Mouse (Mus musculus) thymus, postnatal 36 days (tissue): ENCODE data around the gene Dcxr.
A peak's percentile ranks its signal among the peaks of the same experiment; 100 is the strongest.
"Not testable (repeated sequence)": the region's sequence is repeated elsewhere in the genome, so short reads cannot be mapped to it uniquely, and the experiment has no call there.

ENCODE experiments used
- DNase-seq, 2 experiments: peaks; one replicate each; pipeline ENCODE4 v3.0.0; 2022; ENCODE audit warnings: mixed read lengths in 2 of 2

Gene Dcxr

DNA sequence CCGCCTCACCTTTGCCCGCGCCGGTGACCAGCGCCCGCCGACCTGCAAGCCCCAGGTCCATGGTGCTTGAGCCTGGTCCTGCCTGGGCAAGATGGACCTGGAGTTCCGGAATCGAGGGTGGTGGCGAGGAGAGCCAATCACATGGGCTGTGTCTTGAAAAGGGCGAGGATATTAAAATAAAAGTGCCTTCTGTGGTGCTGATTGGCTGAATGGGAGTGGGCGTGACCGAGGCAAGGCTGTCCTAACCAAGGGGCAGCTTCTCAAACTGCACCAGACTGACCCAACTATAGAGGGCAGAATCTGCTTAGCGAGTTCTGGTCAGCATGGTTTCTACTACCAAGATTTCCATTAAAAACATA, at the start of gene Dcxr:
Dcxr (minus strand) TSS at position 113 of the 359 bp plus-strand sequence.
- peak in 1 of 2 experiments; percentile 32 for DNase-seq

- peak; percentile 91 to 94 for DNase-seq
These were observed 48.8 kb upstream of the Dcxr start for GRCm38 (mm10) chr11:120775774-120776469.

- DNase-seq: no peak
These were observed 46.5 kb upstream of the Dcxr start for GRCm38 (mm10) chr11:120773463-120774190.

DNA sequence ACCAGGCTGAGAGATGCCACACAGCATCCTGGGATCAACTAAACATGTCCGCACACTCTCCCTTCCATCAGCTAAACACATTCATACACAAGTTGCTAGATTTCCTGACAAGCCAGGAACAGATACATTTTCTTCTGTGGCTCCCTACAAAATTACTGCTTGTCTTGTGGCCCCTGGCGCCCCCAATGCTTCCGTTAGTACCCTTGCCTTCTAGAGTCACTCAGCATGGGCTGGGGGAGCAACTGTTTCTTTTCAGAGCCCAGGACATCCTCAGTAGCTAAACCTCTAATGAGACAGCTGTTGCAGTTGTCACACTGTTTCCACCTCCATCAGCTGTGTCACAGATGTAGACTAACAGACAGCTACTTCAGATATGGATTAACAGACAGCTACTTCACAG, 45.7 kb upstream of the Dcxr start:
- DNase-seq: no peak

DNA sequence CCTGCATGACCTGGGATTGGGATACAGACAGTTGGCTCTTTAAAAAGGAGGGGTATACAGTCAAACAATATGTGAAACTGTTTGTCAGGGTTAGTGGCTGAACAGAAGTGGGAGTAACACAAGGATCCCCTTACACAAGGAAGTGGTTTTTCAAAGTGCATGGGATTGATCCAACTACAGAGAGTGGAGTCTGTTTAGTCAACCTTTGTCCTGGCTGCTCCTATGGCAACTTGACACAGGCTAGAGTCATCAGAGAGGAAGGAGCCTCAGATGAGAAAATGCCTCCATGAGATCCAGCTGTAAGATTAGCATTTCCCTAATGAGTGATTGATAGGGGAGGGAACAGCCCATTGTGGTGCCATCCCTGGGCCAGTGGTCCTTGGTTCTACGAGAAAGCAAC, 41.1 kb upstream of the Dcxr start:
- DNase-seq: no peak

GRCm38 (mm10) chr11:120767023-120767422, 39.9 kb upstream of the Dcxr start:
- not testable (repeated sequence) for DNase-seq

DNA sequence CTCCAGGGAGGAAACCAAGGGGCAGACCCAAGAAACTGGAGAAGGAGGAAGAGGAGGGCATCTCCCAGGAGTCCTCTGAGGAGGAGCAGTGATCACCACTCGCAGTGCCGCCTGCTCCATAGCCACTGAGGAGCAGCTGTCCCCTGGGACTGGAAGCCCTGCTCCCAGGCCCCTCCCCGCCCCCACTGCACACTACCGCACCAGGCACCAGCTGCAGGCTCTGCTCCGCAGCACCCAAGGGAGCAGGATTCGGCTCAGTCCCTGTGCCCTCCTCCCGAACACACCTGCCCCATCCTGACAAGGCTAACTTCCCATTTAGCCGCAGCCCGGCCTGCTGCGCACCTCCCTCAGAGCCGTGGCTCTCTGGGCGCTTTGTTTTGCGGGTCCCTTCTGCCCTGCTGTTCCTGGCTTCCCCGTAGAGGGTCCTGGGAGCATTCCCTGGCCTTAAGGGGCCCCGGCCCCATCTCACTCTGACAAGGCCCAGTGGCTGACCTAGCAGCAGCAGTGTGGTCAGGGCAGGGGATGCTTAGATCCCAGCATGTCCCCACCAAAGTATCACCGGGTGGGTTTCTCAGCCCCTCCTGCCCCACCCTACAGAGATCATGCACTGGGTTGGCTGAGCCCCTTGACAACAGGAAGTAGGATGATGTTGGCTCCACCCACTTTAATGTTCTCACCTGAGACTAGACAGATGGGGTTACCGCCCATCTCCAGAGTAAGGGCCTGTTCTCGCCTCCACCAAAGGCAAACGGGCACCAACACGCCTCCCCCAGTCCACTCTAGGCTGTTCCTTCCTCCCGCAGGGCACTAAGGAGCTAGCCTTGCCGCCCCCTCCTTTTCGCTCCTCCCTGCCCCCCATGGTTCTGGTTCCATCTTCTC, 36.3 kb upstream of the Dcxr start:
- not testable (repeated sequence) for DNase-seq

GRCm38 (mm10) chr11:120762672-120763041, 35.6 kb upstream of the Dcxr start, which contains the start of gene Hmga1b:
Gene Hmga1b (plus strand): TSS chr11:120762794.
- DNase-seq: not testable (repeated sequence)

GRCm38 (mm10) chr11:120761811-120762671, 35.0 kb upstream of the Dcxr start:
- no peak for DNase-seq

- DNase-seq: no peak
These were observed 33.2 kb upstream of the Dcxr start for GRCm38 (mm10) chr11:120760236-120760635.

- DNase-seq: no peak
These were observed 24.5 kb upstream of the Dcxr start for GRCm38 (mm10) chr11:120751606-120752005.

- peak; percentile 25 to 34 for DNase-seq
These were observed 22.3 kb upstream of the Dcxr start for GRCm38 (mm10) chr11:120749430-120749829.

GRCm38 (mm10) chr11:120747974-120748373, 20.9 kb upstream of the Dcxr start:
- DNase-seq: no peak

GRCm38 (mm10) chr11:120744121-120744701, 17.1 kb upstream of the Dcxr start:
- no peak for DNase-seq

- DNase-seq: no peak
These were observed 13.9 kb upstream of the Dcxr start for GRCm38 (mm10) chr11:120740981-120741380.

DNA sequence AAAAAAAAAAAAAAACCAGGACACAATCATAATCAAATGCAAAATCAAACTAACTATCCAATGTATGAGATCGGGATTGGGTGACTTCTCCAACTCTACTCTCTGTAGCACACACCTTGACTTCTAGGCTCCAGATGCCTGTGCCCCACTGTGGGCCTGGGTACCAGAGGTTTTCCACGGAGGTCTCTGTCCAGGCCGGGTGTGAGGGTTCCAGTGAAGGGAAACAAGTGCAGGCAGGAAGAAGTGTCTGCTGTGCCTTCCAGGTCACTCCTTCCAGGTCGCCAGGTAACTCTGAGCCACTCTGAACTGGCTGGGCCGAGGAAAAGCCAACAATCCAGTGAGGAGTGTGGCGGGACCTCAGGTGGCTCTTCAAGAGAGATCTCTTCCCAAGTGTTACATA, 9.3 kb upstream of the Dcxr start:
- no peak for DNase-seq

DNA sequence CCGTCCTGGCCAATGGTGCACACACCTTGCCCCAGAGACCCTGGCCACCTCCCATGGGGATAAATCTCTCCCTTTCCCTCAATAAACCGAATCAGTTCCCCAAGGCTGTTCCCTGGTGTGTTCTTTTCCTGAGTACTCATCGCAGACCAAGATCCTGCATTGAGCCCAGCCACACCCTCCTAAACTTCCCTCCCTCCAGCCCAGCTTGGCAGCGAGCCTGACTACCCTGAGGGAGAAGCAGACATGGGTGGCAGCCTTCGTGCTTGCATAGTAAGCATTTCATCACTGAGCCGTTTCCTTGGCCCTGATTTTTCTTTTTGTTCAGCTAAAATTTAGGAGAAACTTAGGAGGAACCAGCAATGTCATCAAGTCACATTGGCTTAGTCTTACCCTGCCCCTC, 6.4 kb upstream of the Dcxr start:
- DNase-seq: no peak

- DNase-seq: no peak
These were observed 5.0 kb upstream of the Dcxr start, which contains the start of gene Cbr2 for GRCm38 (mm10) chr11:120731858-120732680. Gene Cbr2 (minus strand): TSS chr11:120732114.

- no peak for DNase-seq
These were observed 4.3 kb upstream of the Dcxr start for GRCm38 (mm10) chr11:120731395-120731794.

DNA sequence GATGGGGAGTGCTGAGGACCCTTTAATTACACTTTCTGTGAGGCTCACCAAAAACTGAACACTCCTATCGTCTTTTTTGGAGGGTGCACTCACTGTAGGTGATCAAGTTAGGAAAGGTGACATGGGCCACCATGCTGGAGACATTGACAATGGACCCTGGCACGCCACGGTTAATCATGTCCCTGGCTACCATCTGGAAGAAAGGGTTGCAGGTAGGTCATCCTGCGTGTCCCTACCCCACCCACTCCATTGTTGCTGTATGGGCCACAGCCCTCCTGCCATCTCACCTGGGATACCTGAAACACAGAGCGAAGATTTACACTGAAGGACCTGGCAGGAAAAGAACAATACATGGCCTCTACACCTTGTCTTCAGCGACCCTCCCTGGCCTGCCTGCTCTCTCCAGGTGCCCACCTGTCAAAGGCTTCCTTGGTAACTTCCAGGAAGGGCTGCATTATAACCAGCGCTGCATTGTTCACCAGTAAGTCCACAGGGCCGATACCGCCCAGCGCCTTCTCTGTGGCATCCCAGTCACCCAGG, 3.3 kb upstream of the Dcxr start:
- DNase-seq: no peak
